In genomic region chr19:21715005-21715442, GRCm38 (mm10) we compare ENCODE assay signal across 11 mouse cellular contexts.
A peak's percentile ranks its signal among the peaks of the same experiment; 100 is the strongest.
DNase-seq lines count a peak whose midpoint lies in the region; ATAC-seq and TF ChIP-seq lines count a peak whose summit lies in the region.
"Had no signal": no experiment of that assay in that cellular context is flagged by ENCODE, and none has a peak within 500 bp of the region (broad histone marks: within the 10 kb centered on the region; RNA-seq: fewer than 3 reads in every experiment).

No protein-coding gene starts in this region.

- no peaks in the 10 kb centered on the region for H3K27me3 ChIP-seq in hindbrain, postnatal 0 days (ENCODE audit: insufficient read depth, low read length)
- no peaks in the 10 kb centered on the region for H3K27me3 ChIP-seq in hindbrain, embryonic 11.5 days (ENCODE audit: control insufficient read depth, insufficient read depth, low read length)
- H3K27me3 ChIP-seq in heart, embryonic 12.5 days (replicated peaks) = no peaks in the 10 kb centered on the region
- H3K27me3 ChIP-seq: forebrain, embryonic 15.5 days had no signal

- no peak overlapping the region for H3K4me3 ChIP-seq in hindbrain, postnatal 0 days (ENCODE audit: low read length)
- H3K4me3 ChIP-seq in hindbrain, embryonic 11.5 days (ENCODE audit: low read depth, low read length) = no peak overlapping the region
- H3K4me3 ChIP-seq in heart, embryonic 12.5 days = no peak overlapping the region
- H3K4me3 ChIP-seq: forebrain, embryonic 15.5 days; midbrain, embryonic 10.5 days had no signal

- DNase-seq in hindbrain, postnatal 0 days (ENCODE audit: low spot score) = peak; percentile 31
- no peak for DNase-seq in hindbrain, embryonic 11.5 days (ENCODE audit: low spot score)
- DNase-seq in MN1 (ENCODE audit: low spot score) = peak; percentile 40
- DNase-seq in kidney, adult 11 months = peak; percentile 22
- DNase-seq in lung, postnatal 36 days = peak; percentile 32
- no peak for DNase-seq in cerebellum, postnatal 25 days
- DNase-seq: heart, postnatal 36 days; thymus, postnatal 36 days had no signal

- 51% methylated on average over 10 of the region's 10 CpGs for WGBS in hindbrain, postnatal 0 days
- WGBS in hindbrain, embryonic 11.5 days = 84% methylated on average over 10 of the region's 10 CpGs
- WGBS in heart, embryonic 12.5 days = 69% methylated on average over 10 of the region's 10 CpGs

- H3K9me3 ChIP-seq in hindbrain, postnatal 0 days (ENCODE audit: low read length) = no peaks in the 10 kb centered on the region
- H3K9me3 ChIP-seq in hindbrain, embryonic 11.5 days (ENCODE audit: control insufficient read depth, low read length) = no peaks in the 10 kb centered on the region
- no peaks in the 10 kb centered on the region; the same call in none of the 2 replicates for H3K9me3 ChIP-seq in heart, embryonic 12.5 days (replicated peaks)
- H3K9me3 ChIP-seq: forebrain, embryonic 15.5 days; midbrain, embryonic 10.5 days had no signal

- H3K36me3 ChIP-seq in hindbrain, postnatal 0 days (ENCODE audit: insufficient read depth, low read length) = no peaks in the 10 kb centered on the region
- H3K36me3 ChIP-seq in hindbrain, embryonic 11.5 days (ENCODE audit: control insufficient read depth, insufficient read depth, low read length) = no peaks in the 10 kb centered on the region
- no peaks in the 10 kb centered on the region for H3K36me3 ChIP-seq in heart, embryonic 12.5 days
- H3K36me3 ChIP-seq: forebrain, embryonic 15.5 days; midbrain, embryonic 10.5 days had no signal

- no peak overlapping the region for H3K9ac ChIP-seq in hindbrain, postnatal 0 days (replicated peaks; ENCODE audit: low read length)
- no peak overlapping the region for H3K9ac ChIP-seq in hindbrain, embryonic 11.5 days (ENCODE audit: low read depth, low read length)
- no peak overlapping the region for H3K9ac ChIP-seq in heart, embryonic 12.5 days
- H3K9ac ChIP-seq: forebrain, embryonic 15.5 days had no signal

- ATAC-seq in hindbrain, postnatal 0 days = no peak
- no peak for ATAC-seq in hindbrain, embryonic 11.5 days (ENCODE audit: low FRiP score)
- ATAC-seq in heart, embryonic 12.5 days (ENCODE audit: insufficient number of reproducible peaks, low FRiP score) = no peak
- ATAC-seq: forebrain, embryonic 15.5 days had no signal

- H3K4me2 ChIP-seq in hindbrain, postnatal 0 days (ENCODE audit: low read depth, low read length) = no peak overlapping the region
- H3K4me2 ChIP-seq in hindbrain, embryonic 11.5 days (replicated peaks; ENCODE audit: low read depth, low read length) = no peak overlapping the region
- no peak overlapping the region for H3K4me2 ChIP-seq in heart, embryonic 12.5 days
- H3K4me2 ChIP-seq: forebrain, embryonic 15.5 days had no signal

- H3K4me1 ChIP-seq in hindbrain, postnatal 0 days (ENCODE audit: insufficient read depth, low read length) = no peaks in the 10 kb centered on the region
- H3K4me1 ChIP-seq in hindbrain, embryonic 11.5 days (replicated peaks; ENCODE audit: control insufficient read depth, insufficient read depth, low read length) = no peaks in the 10 kb centered on the region
- 0 out of 2 replicates have a peak, but pooled peaks cover 9% of the 10 kb centered on the region for H3K4me1 ChIP-seq in heart, embryonic 12.5 days (replicated peaks)
- H3K4me1 ChIP-seq: forebrain, embryonic 15.5 days; midbrain, embryonic 10.5 days had no signal

- no peak overlapping the region for H3K27ac ChIP-seq in hindbrain, postnatal 0 days
- H3K27ac ChIP-seq in hindbrain, embryonic 11.5 days (ENCODE audit: low read depth, low read length) = no peak overlapping the region
- no peak overlapping the region for H3K27ac ChIP-seq in heart, embryonic 12.5 days (ENCODE audit: poor library complexity, severe bottlenecking)
- H3K27ac ChIP-seq: forebrain, embryonic 15.5 days; midbrain, embryonic 10.5 days had no signal

- no peak for TF ChIP-seq CTCF in hindbrain, postnatal 0 days (IDR thresholded peaks at IDR 0.05; ENCODE audit: low read depth)

Comparison
In these comparisons a context has a peak if more than half of its experiments do, and no peak if none do; other contexts are left out.
1. DNase-seq: peak in hindbrain, postnatal 0 days (single experiment), MN1 (single experiment), kidney, adult 11 months (single experiment) and lung, postnatal 36 days (single experiment); none in hindbrain, embryonic 11.5 days (single experiment) and cerebellum, postnatal 25 days (0 of 2).